Mouse (Mus musculus) left cerebral cortex, adult 8-10 months (tissue): ENCODE results near the gene Lin7b. TPM values are rescaled to one million over a fixed set of nuclear protein-coding genes. Genes with fewer than 3 reads are reported as not detected.

Source experiments
- total RNA-seq, 4 experiments: library from RNA; stranded (reverse); gene quantifications; 2 replicates each; pipeline ENCODE4 v1.2.4; 2022

Lin7b gene
- total RNA-seq, 4 experiments from 2014 or later = 139 to 172 (median 159) TPM

Other genes starting within 250 kb of the Lin7b start
- gene Rps11, start 246.1 kb downstream of the Lin7b start, total RNA-seq = 100 to 1,000 TPM; 467 to 554 (median 521) TPM
- gene Rpl13a, start 241.8 kb downstream of the Lin7b start, total RNA-seq = 100 to 1,000 TPM; 804 to 903 (median 864) TPM
- gene Gm45713, start 234.4 kb downstream of the Lin7b start, total RNA-seq = not detected
- gene Flt3l, start 234.2 kb downstream of the Lin7b start, total RNA-seq = 1 to 10 TPM; 6.5 to 8.2 (median 7.5) TPM
- 10 to 100 TPM; 41.4 to 49.3 (median 45.2) TPM for gene Pih1d1, start 216.3 kb downstream of the Lin7b start, total RNA-seq
- gene Aldh16a1, start 216.0 kb downstream of the Lin7b start, total RNA-seq = 10 to 100 TPM; 17.9 to 20.9 (median 19.8) TPM
- gene Slc17a7, start 206.6 kb downstream of the Lin7b start, total RNA-seq = 1,000 to 10,000 TPM; 1,001 to 1,087 (median 1,026) TPM
- under 1 TPM in 1 of 4 experiments, not detected in 3; 0.34 TPM for gene Gfy, start 191.0 kb downstream of the Lin7b start, total RNA-seq
- gene Pth2, start 189.6 kb downstream of the Lin7b start, total RNA-seq = under 1 TPM in 1 of 4 experiments, not detected in 3; 0.80 TPM
- gene Ccdc155, start 165.7 kb downstream of the Lin7b start, total RNA-seq = 1 to 10 TPM; 4.3 to 6.4 (median 5.4) TPM
- gene Dkkl1, start 158.4 kb downstream of the Lin7b start, total RNA-seq = 10 to 100 TPM; 23.1 to 31.5 (median 26.8) TPM
- gene Tead2, start 154.8 kb downstream of the Lin7b start, total RNA-seq = 1 to 10 TPM; 2.0 to 5.1 (median 3.0) TPM
- gene Cd37, start 131.5 kb downstream of the Lin7b start, total RNA-seq = 10 to 100 TPM in 2 of 4 experiments, 1 to 10 TPM in 2; 5.0 to 18.9 (median 11.9) TPM
- 1 to 10 TPM; 1.6 to 2.6 (median 2.1) TPM for gene Slc6a16, start 129.5 kb downstream of the Lin7b start, total RNA-seq
- gene Slc6a21, start 93.1 kb downstream of the Lin7b start, total RNA-seq = under 1 TPM in 3 of 4 experiments, not detected in 1; 0.19 to 0.55 (median 0.34) TPM
- gene Trpm4, start 36.8 kb downstream of the Lin7b start, total RNA-seq = 10 to 100 TPM; 23.9 to 27.8 (median 25.1) TPM
- 1 to 10 TPM in 1 of 4 experiments, under 1 TPM in 3; 0.26 to 1.1 (median 0.78) TPM for gene Hrc, start 35.3 kb downstream of the Lin7b start, total RNA-seq
- 100 to 1,000 TPM; 137 to 162 (median 150) TPM for gene Ppfia3, start 3.6 kb downstream of the Lin7b start, total RNA-seq
- 100 to 1,000 TPM; 295 to 398 (median 356) TPM for gene Snrnp70, start 25.2 kb upstream of the Lin7b start, total RNA-seq
- under 1 TPM in 1 of 4 experiments, not detected in 3; 0.14 TPM for gene Kcna7, start 35.1 kb upstream of the Lin7b start, total RNA-seq
- gene Ntf5, start 43.1 kb upstream of the Lin7b start, total RNA-seq = under 1 TPM in 2 of 4 experiments, not detected in 2; 0.36 to 0.39 TPM
- gene Lhb, start 50.2 kb upstream of the Lin7b start, total RNA-seq = not detected
- gene Gys1, start 64.3 kb upstream of the Lin7b start, total RNA-seq = 10 to 100 TPM; 14.7 to 16.4 (median 15.1) TPM
- 10 to 100 TPM; 30.0 to 37.5 (median 32.0) TPM for gene Ruvbl2, start 67.5 kb upstream of the Lin7b start, total RNA-seq
- gene Ftl1, start 89.3 kb upstream of the Lin7b start, total RNA-seq = 100 to 1,000 TPM; 206 to 283 (median 229) TPM
- gene Bax, start 96.3 kb upstream of the Lin7b start, total RNA-seq = 10 to 100 TPM; 57.8 to 78.7 (median 67.0) TPM
- not detected for gene Tulp2, start 111.3 kb upstream of the Lin7b start, total RNA-seq
- 1 to 10 TPM in 3 of 4 experiments, not detected in 1; 1.9 to 3.2 (median 2.9) TPM for gene Gm45808, start 116.2 kb upstream of the Lin7b start, total RNA-seq
- 1 to 10 TPM; 5.9 to 7.0 (median 6.3) TPM for gene Dhdh, start 118.2 kb upstream of the Lin7b start, total RNA-seq
- 100 to 1,000 TPM in 3 of 4 experiments, 10 to 100 TPM in 1; 97.8 to 121 (median 110) TPM for gene Nucb1, start 139.8 kb upstream of the Lin7b start, total RNA-seq
- gene Ppp1r15a, start 155.7 kb upstream of the Lin7b start, total RNA-seq = 10 to 100 TPM; 16.0 to 27.0 (median 22.4) TPM
- 1 to 10 TPM; 3.0 to 5.1 (median 4.0) TPM for gene Plekha4, start 155.7 kb upstream of the Lin7b start, total RNA-seq
- 1 to 10 TPM in 2 of 4 experiments, under 1 TPM in 1, not detected in 1; 0.72 to 2.6 (median 1.2) TPM for gene Hsd17b14, start 184.3 kb upstream of the Lin7b start, total RNA-seq
- 10 to 100 TPM; 19.3 to 21.1 (median 19.9) TPM for gene Bcat2, start 199.6 kb upstream of the Lin7b start, total RNA-seq
- gene Fgf21, start 244.9 kb upstream of the Lin7b start, total RNA-seq = not detected
- gene Fut1, start 246.7 kb upstream of the Lin7b start, total RNA-seq = under 1 TPM in 1 of 4 experiments, not detected in 3; 0.21 TPM